Mouse (Mus musculus) embryonic facial prominence, embryonic 14.5 days (tissue): ENCODE results near the gene Rab5c. TPM values are rescaled to one million over a fixed set of nuclear protein-coding genes. Genes with fewer than 3 reads are reported as not detected.

Source experiments
- ATAC-seq: fragments of 200-750 bp; cut with Nextera tagmentation; 2 replicates; pipeline ENCODE4 v1.8.0; 2017; ENCODE audit warnings: low read depth, moderate number of reproducible peaks, moderate TSS enrichment
- DNase-seq: peaks from one replicate; pipeline ENCODE4 v3.0.0-alpha.2; 2015; ENCODE audit warnings: low spot score
- H3K27ac ChIP-seq: fragments of 300-500 bp; sonication (generic); replicated peaks from 2 replicates; pipeline ENCODE4 v1.5.1; 2014; ENCODE audit warnings: low read depth, mild to moderate bottlenecking, low read length, moderate library complexity
- H3K27me3 ChIP-seq: fragments of 300-500 bp; sonication (generic); replicated peaks from 2 replicates; pipeline ENCODE4 v1.6.1; 2014; ENCODE audit warnings: low read length; ENCODE audit not compliant: control insufficient read depth, insufficient read depth
- H3K36me3 ChIP-seq: fragments of 300-500 bp; sonication (generic); 2 replicates; pipeline ENCODE4 v1.6.1; 2014; ENCODE audit warnings: low read length, mixed read lengths; ENCODE audit not compliant: control insufficient read depth, insufficient read depth
- H3K4me1 ChIP-seq: fragments of 300-500 bp; sonication (generic); 2 replicates; pipeline ENCODE4 v1.6.1; 2014; ENCODE audit warnings: antibody characterized with exemption, low read length; ENCODE audit not compliant: control insufficient read depth, insufficient read depth
- H3K4me2 ChIP-seq: fragments of 300-500 bp; sonication (generic); 2 replicates; pipeline ENCODE4 v1.6.1; 2014; ENCODE audit warnings: low read depth, mild to moderate bottlenecking, low read length, moderate library complexity, mixed read lengths
- H3K4me3 ChIP-seq: fragments of 300-500 bp; sonication (generic); 2 replicates; pipeline ENCODE4 v1.5.1; 2014; ENCODE audit warnings: low read depth, mild to moderate bottlenecking, low read length
- H3K9ac ChIP-seq: fragments of 300-500 bp; sonication (generic); 2 replicates; pipeline ENCODE4 v1.6.1; 2014; ENCODE audit warnings: low read depth, mild to moderate bottlenecking, low read length, moderate library complexity, mixed read lengths
- H3K9me3 ChIP-seq: fragments of 300-500 bp; sonication (generic); 2 replicates; pipeline ENCODE4 v1.6.1; 2016; ENCODE audit warnings: low read length; ENCODE audit not compliant: control insufficient read depth
- WGBS: fragments of 180-500 bp; shearing (Covaris S2); extraction: QIAGEN DNeasy Blood & Tissue Kit; methylation state at CpG from one replicate; pipeline ENCODE4 v1.1.7; 2014; 5-methylcytosine and 5-hydroxymethylcytosine counted together
- polyA plus RNA-seq: library from polyadenylated mRNA; unstranded; fragments of >200 nt; fragmentation: Nextera tagmentation; extraction: Ambion mirVana; gene quantifications from 2 replicates; pipeline ENCODE4 v1.2.1, GENCODE M21; 2014

The Rab5c gene
- polyA plus RNA-seq, 1 experiment from 2014 or later = 70.7 TPM

GRCm38 (mm10) chr11:100722493-100723028 is 15.5 kb downstream of the Rab5c start:
- Histone ChIP-seq H3K4me1 (peaks cover 7% of the 10 kb centered on the region; the same call in 1 of the 2 replicates), H3K9ac (no peak overlapping the region), H3K4me3 (no peak overlapping the region), H3K36me3 (peaks cover 23% of the 10 kb centered on the region), H3K4me2 (no peak overlapping the region), H3K27ac (no peak overlapping the region), H3K27me3 (no peaks in the 10 kb centered on the region), H3K9me3 (no peaks in the 10 kb centered on the region)
- WGBS = 55% methylated on average over 2 of the region's 2 CpGs
- no peak for ATAC-seq
- DNase-seq = no peak

- H3K27me3 ChIP-seq = no peaks in the 10 kb centered on the region
- WGBS = 65% methylated on average over 8 of the region's 8 CpGs
- no peak for ATAC-seq
- H3K9me3 ChIP-seq = no peaks in the 10 kb centered on the region
- peaks cover 29% of the 10 kb centered on the region for H3K36me3 ChIP-seq
- H3K9ac ChIP-seq = no peak overlapping the region
- no peak overlapping the region for H3K4me3 ChIP-seq
- DNase-seq = no peak
- H3K4me1 ChIP-seq = peaks cover 7% of the 10 kb centered on the region; the same call in 1 of the 2 replicates
- H3K27ac ChIP-seq = 0 out of 2 replicates have a peak overlapping the region, but pooled peaks have one; percentile 18
- H3K4me2 ChIP-seq = no peak overlapping the region
Observed at GRCm38 (mm10) chr11:100721776-100722492, 16.1 kb downstream of the Rab5c start.

- Histone ChIP-seq H3K27ac (peak overlapping the region; percentile 44; the same call in 1 of the 2 replicates), H3K27me3 (no peaks in the 10 kb centered on the region), H3K36me3 (peaks cover 36% of the 10 kb centered on the region), H3K9ac (no peak overlapping the region), H3K4me1 (peaks cover 7% of the 10 kb centered on the region; the same call in 1 of the 2 replicates), H3K4me2 (no peak overlapping the region), H3K4me3 (no peak overlapping the region), H3K9me3 (no peaks in the 10 kb centered on the region)
- 66% methylated on average over 4 of the region's 4 CpGs for WGBS
- no peak for ATAC-seq
- no peak for DNase-seq
Observed at GRCm38 (mm10) chr11:100721254-100721653, 16.8 kb downstream of the Rab5c start.

GRCm38 (mm10) chr11:100720345-100720744 is 17.7 kb downstream of the Rab5c start:
- DNase-seq = no peak
- H3K36me3 ChIP-seq = peaks cover 45% of the 10 kb centered on the region
- no peak overlapping the region for H3K27ac ChIP-seq
- H3K4me3 ChIP-seq = no peak overlapping the region
- no peak overlapping the region for H3K4me2 ChIP-seq
- 68% methylated on average over 5 of the region's 5 CpGs for WGBS
- no peak overlapping the region for H3K9ac ChIP-seq
- no peaks in the 10 kb centered on the region for H3K27me3 ChIP-seq
- H3K4me1 ChIP-seq = peaks cover 6% of the 10 kb centered on the region; the same call in 1 of the 2 replicates
- H3K9me3 ChIP-seq = no peaks in the 10 kb centered on the region
- no peak for ATAC-seq

GRCm38 (mm10) chr11:100719893-100720292 is 18.1 kb downstream of the Rab5c start:
- Histone ChIP-seq H3K36me3 (peaks cover 47% of the 10 kb centered on the region), H3K27me3 (no peaks in the 10 kb centered on the region), H3K27ac (no peak overlapping the region), H3K9me3 (no peaks in the 10 kb centered on the region), H3K4me3 (no peak overlapping the region), H3K4me1 (peaks cover 2% of the 10 kb centered on the region; the same call in 1 of the 2 replicates), H3K4me2 (no peak overlapping the region), H3K9ac (no peak overlapping the region)
- WGBS = 78% methylated on average over 11 of the region's 11 CpGs
- DNase-seq (no peak), ATAC-seq (no peak)

GRCm38 (mm10) chr11:100719312-100719711 is 18.7 kb downstream of the Rab5c start:
- H3K9ac ChIP-seq = no peak overlapping the region
- no peaks in the 10 kb centered on the region for H3K27me3 ChIP-seq
- peaks cover 47% of the 10 kb centered on the region for H3K36me3 ChIP-seq
- no peak overlapping the region for H3K4me2 ChIP-seq
- WGBS = 78% methylated on average over 3 of the region's 3 CpGs
- DNase-seq = no peak
- H3K27ac ChIP-seq = no peak overlapping the region; the same call in 1 of the 2 replicates
- peaks cover 2% of the 10 kb centered on the region for H3K4me1 ChIP-seq
- no peak for ATAC-seq
- no peak overlapping the region for H3K4me3 ChIP-seq
- H3K9me3 ChIP-seq = no peaks in the 10 kb centered on the region

GRCm38 (mm10) chr11:100718866-100719265 is 19.1 kb downstream of the Rab5c start:
- H3K4me2 ChIP-seq = no peak overlapping the region
- no peaks in the 10 kb centered on the region for H3K9me3 ChIP-seq
- H3K36me3 ChIP-seq = peaks cover 47% of the 10 kb centered on the region
- DNase-seq = no peak
- no peaks in the 10 kb centered on the region for H3K27me3 ChIP-seq
- 85% methylated on average over 4 of the region's 4 CpGs for WGBS
- peaks cover 6% of the 10 kb centered on the region for H3K4me1 ChIP-seq
- no peak overlapping the region for H3K4me3 ChIP-seq
- no peak overlapping the region for H3K9ac ChIP-seq
- no peak for ATAC-seq
- peak overlapping the region; percentile 44; the same call in 1 of the 2 replicates for H3K27ac ChIP-seq

GRCm38 (mm10) chr11:100718462-100718861 is 19.6 kb downstream of the Rab5c start:
- peak; percentile 54 for DNase-seq
- Histone ChIP-seq H3K27ac (peak overlapping the region; percentile 44; the same call in 1 of the 2 replicates), H3K9ac (no peak overlapping the region), H3K4me3 (no peak overlapping the region), H3K36me3 (peaks cover 47% of the 10 kb centered on the region), H3K4me1 (peaks cover 10% of the 10 kb centered on the region), H3K27me3 (no peaks in the 10 kb centered on the region), H3K9me3 (no peaks in the 10 kb centered on the region), H3K4me2 (no peak overlapping the region)
- no peak for ATAC-seq
- WGBS = 87% methylated on average over 7 of the region's 7 CpGs
